In the genomic region with DNA sequence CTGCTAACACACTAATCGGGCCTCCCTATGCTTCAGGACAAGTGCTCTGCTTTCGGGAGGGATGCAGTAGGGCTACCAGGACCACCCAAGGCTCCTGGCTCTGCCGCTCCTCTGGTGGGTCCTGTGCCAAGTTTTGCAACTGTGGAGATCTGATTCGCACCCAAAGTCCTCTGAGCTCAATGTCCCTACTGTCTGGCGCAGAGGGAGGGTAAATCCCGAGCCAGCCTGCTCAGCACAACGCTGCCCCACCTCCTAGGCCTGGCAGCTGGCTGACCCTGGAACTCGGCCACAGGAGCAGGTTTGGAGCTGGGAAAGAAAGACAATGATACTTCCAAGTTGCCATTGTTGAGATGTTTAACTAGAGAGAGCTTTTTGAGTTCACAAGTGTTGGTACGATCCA, we compare ENCODE assay signal across 14 mouse cellular contexts. TPM values are rescaled to one million over a fixed set of nuclear protein-coding genes. Genes with fewer than 3 reads are reported as not detected.
DNase-seq lines count a peak whose midpoint lies in the region; ATAC-seq lines count a peak whose summit lies in the region.
"Had no signal": no experiment of that assay in that cellular context is flagged by ENCODE, and none has a peak within 500 bp of the region (broad histone marks: within the 10 kb centered on the region; RNA-seq: fewer than 3 reads in every experiment).

No protein-coding gene starts in this region.

- H3K9me3 ChIP-seq in heart, embryonic 10.5 days = no peaks in the 10 kb centered on the region
- H3K9me3 ChIP-seq in lung, embryonic 16.5 days (ENCODE audit: control insufficient read depth, low read length) = peaks cover 3% of the 10 kb centered on the region; the same call in 1 of the 2 replicates

- intact Hi-C loops in heart, postnatal 36 days (cut with DNase I) = no loop called here

- peak; percentile 51 to 58 for DNase-seq in heart, adult 18-20 months
- no peak for DNase-seq in heart, embryonic 10.5 days (ENCODE audit: low spot score)
- no peak for DNase-seq in lung, postnatal 25 days (ENCODE audit: low spot score)
- DNase-seq in gastrocnemius, adult 18-20 months (ENCODE audit: low spot score) = peak; percentile 38
- peak; percentile 34 to 41 for DNase-seq in heart, postnatal 36 days
- DNase-seq: kidney, postnatal 10 days; spleen, adult 18-20 months had no signal

- 0 out of 2 replicates have a peak, but pooled peaks have one; percentile 24 for ATAC-seq in lung, embryonic 16.5 days (ENCODE audit: low read depth)
- no peak for ATAC-seq in CD4-positive, CD25-positive, alpha-beta regulatory T cell, adult 4 months
- ATAC-seq in erythroblast, adult 5-6 weeks (replicated peaks; ENCODE audit: low FRiP score, poor library complexity, severe bottlenecking) = no peak

- H3K4me3 ChIP-seq in heart, embryonic 10.5 days = no peak overlapping the region
- H3K4me3 ChIP-seq in lung, embryonic 16.5 days (ENCODE audit: low read length) = no peak overlapping the region

- WGBS in heart, embryonic 10.5 days = 83% methylated on average over 9 of the region's 9 CpGs
- 50% methylated on average over 9 of the region's 9 CpGs for WGBS in lung, embryonic 16.5 days

- no peaks in the 10 kb centered on the region for H3K36me3 ChIP-seq in heart, embryonic 10.5 days
- no peaks in the 10 kb centered on the region for H3K36me3 ChIP-seq in lung, embryonic 16.5 days (ENCODE audit: control insufficient read depth, insufficient read depth, low read length)

- peaks cover 3% of the 10 kb centered on the region; the same call in 1 of the 2 replicates for H3K4me1 ChIP-seq in heart, embryonic 10.5 days
- peaks cover 6% of the 10 kb centered on the region for H3K4me1 ChIP-seq in lung, embryonic 16.5 days (replicated peaks; ENCODE audit: control insufficient read depth, insufficient read depth, low read length)

- no peak overlapping the region for H3K27ac ChIP-seq in heart, embryonic 10.5 days
- H3K27ac ChIP-seq in lung, embryonic 16.5 days (ENCODE audit: low read length) = no peak overlapping the region
- H3K27ac ChIP-seq: hindbrain, embryonic 14.5 days had no signal

- H3K4me2 ChIP-seq in lung, embryonic 16.5 days (ENCODE audit: low read depth, low read length) = no peak overlapping the region
- H3K4me2 ChIP-seq: hindbrain, embryonic 14.5 days had no signal

- no peak overlapping the region for H3K9ac ChIP-seq in lung, embryonic 16.5 days (ENCODE audit: low read length)
- H3K9ac ChIP-seq: hindbrain, embryonic 14.5 days had no signal

- H3K27me3 ChIP-seq in heart, embryonic 10.5 days (ENCODE audit: insufficient read depth, poor library complexity, severe bottlenecking) = peaks cover 10% of the 10 kb centered on the region; the same call in 1 of the 2 replicates
- H3K27me3 ChIP-seq in lung, embryonic 16.5 days (ENCODE audit: control insufficient read depth, insufficient read depth, low read depth, low read length) = no peaks in the 10 kb centered on the region
- H3K27me3 ChIP-seq: CH12.LX had no signal

RNA-seq across cellular contexts. Expression of a gene that starts 13.1 kb away (rescaled TPM):
- 1 to 10 TPM in 1 of 2 experiments, under 1 TPM in 1; 0.89 to 1.4 TPM for total RNA-seq in heart, adult 18-20 months (2021)
- 1.2 and 2.5 TPM in 2 replicates for polyA plus RNA-seq in heart, embryonic 10.5 days (2016; fragmentation: Nextera tagmentation; extraction: Ambion mirVana)
- polyA plus RNA-seq in lung, embryonic 16.5 days (2015; fragmentation: Nextera tagmentation; extraction: Ambion mirVana) = 6.6 and 8.2 TPM in 2 replicates
- total RNA-seq in gastrocnemius, adult 18-20 months (2021) = under 1 TPM; 0.07 to 0.17 TPM
- total RNA-seq in heart, postnatal 36 days (2021) = 1 to 10 TPM; 1.8 to 4.1 TPM
- polyA plus RNA-seq in CD4-positive, CD25-positive, alpha-beta regulatory T cell, adult 4 months (2017; shearing (Covaris generic)) = not detected
- total RNA-seq in erythroblast, adult 5-6 weeks (2015; ENCODE audit: low replicate concordance) = not detected in 2 replicates
- not detected in 2 replicates for total RNA-seq in erythroblast, adult 5-6 weeks (2017; ENCODE audit: low replicate concordance)
- total RNA-seq: CH12.LX; liver, adult 2 months; megakaryocyte-erythroid progenitor cell, adult 5-6 weeks had no signal
- polyA plus RNA-seq: liver, adult 2 months had no signal

RNA-seq across cellular contexts. Expression of a gene that starts 44.7 kb away (rescaled TPM):
- 1 to 10 TPM; 3.9 to 6.3 TPM for total RNA-seq in heart, adult 18-20 months (2021)
- 1.9 and 2.4 TPM in 2 replicates for polyA plus RNA-seq in heart, embryonic 10.5 days (2016; fragmentation: Nextera tagmentation; extraction: Ambion mirVana)
- polyA plus RNA-seq in lung, embryonic 16.5 days (2015; fragmentation: Nextera tagmentation; extraction: Ambion mirVana) = 3.6 and 3.9 TPM in 2 replicates
- 1 to 10 TPM; 1.6 to 2.9 TPM for total RNA-seq in gastrocnemius, adult 18-20 months (2021)
- 1 to 10 TPM; 4.1 to 7.0 TPM for total RNA-seq in heart, postnatal 36 days (2021)
- 1 to 10 TPM in 1 of 2 experiments, under 1 TPM in 1; 0.55 to 1.4 TPM for polyA plus RNA-seq in CD4-positive, CD25-positive, alpha-beta regulatory T cell, adult 4 months (2017; shearing (Covaris generic))
- not detected in 2 replicates for total RNA-seq in erythroblast, adult 5-6 weeks (2015; ENCODE audit: low replicate concordance)
- not detected in 2 replicates for total RNA-seq in erythroblast, adult 5-6 weeks (2017; ENCODE audit: low replicate concordance)
- total RNA-seq: megakaryocyte-erythroid progenitor cell, adult 5-6 weeks had no signal

RNA-seq across cellular contexts. Expression of a gene that starts 52.4 kb away (rescaled TPM):
- total RNA-seq in heart, adult 18-20 months (2021) = 10 to 100 TPM; 34.5 to 39.3 TPM
- polyA plus RNA-seq in heart, embryonic 10.5 days (2016; fragmentation: Nextera tagmentation; extraction: Ambion mirVana) = 5.9 and 6.1 TPM in 2 replicates
- 11.4 and 12.3 TPM in 2 replicates for polyA plus RNA-seq in lung, embryonic 16.5 days (2015; fragmentation: Nextera tagmentation; extraction: Ambion mirVana)
- total RNA-seq in gastrocnemius, adult 18-20 months (2021) = 10 to 100 TPM; 21.0 to 24.3 TPM
- total RNA-seq in heart, postnatal 36 days (2021) = 10 to 100 TPM; 44.5 to 47.7 TPM
- 10 to 100 TPM in 1 of 2 experiments, 1 to 10 TPM in 1; 8.3 to 11.5 TPM for polyA plus RNA-seq in CD4-positive, CD25-positive, alpha-beta regulatory T cell, adult 4 months (2017; shearing (Covaris generic))
- 0.84 and 3.7 TPM in 2 replicates for total RNA-seq in erythroblast, adult 5-6 weeks (2015; ENCODE audit: low replicate concordance)
- 1.5 and 1.8 TPM in 2 replicates for total RNA-seq in erythroblast, adult 5-6 weeks (2017; ENCODE audit: low replicate concordance)

Comparison
In these comparisons a context has a peak if more than half of its experiments do, and no peak if none do; other contexts are left out.
1. DNase-seq: peak in heart, adult 18-20 months (2 of 2), gastrocnemius, adult 18-20 months (single experiment) and heart, postnatal 36 days (2 of 2); none in heart, embryonic 10.5 days (single experiment) and lung, postnatal 25 days (single experiment).
2. RNA of a gene that starts 52.4 kb away (total RNA-seq): 44.5 to 47.7 TPM in heart, postnatal 36 days, 34.5 to 39.3 TPM in heart, adult 18-20 months and 21.0 to 24.3 TPM in gastrocnemius, adult 18-20 months; 0.84 to 3.7 TPM in erythroblast, adult 5-6 weeks; every median in the first group is over 4 times any median in the second.